Mouse (Mus musculus): ENCODE data around the gene Arf3.

- TF ChIP-seq EP300 (IDR thresholded peaks at IDR 0.05; ENCODE audit: low read depth): no peak
- TF ChIP-seq CTCF (IDR thresholded peaks at IDR 0.05; ENCODE audit: low read depth): no peak
These were observed 33.0 kb downstream of the Arf3 start for GRCm38 (mm10) chr15:98729791-98730545.
